Mouse (Mus musculus) frontal cortex, adult (tissue): ENCODE data around the gene Lce1h.

Source experiments
- ATAC-seq: cut with Nextera tagmentation; 2 replicates; pipeline ENCODE4 v1.9.2; 2017; ENCODE audit warnings: mild to moderate bottlenecking, moderate library complexity, mixed read lengths; ENCODE audit not compliant: low TSS enrichment

The Lce1h gene

DNA sequence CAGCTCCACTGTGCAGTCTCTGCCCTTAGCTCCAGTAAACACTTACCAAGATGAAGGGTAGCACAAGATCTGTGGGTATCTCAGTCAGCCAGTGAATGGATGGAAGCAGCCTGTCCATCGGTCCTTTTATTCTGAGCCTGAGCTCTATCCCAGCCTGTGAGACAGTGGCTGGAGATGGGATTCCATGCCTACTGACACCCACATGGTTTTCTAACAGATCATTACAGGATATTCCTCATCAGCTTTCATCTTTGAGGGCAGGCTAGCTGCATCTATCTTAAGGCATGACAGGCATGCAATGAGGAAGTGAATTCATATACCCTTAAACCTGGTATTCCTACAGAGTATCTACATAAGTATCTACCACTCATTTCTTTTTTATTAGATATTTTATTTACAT lies at the start of gene Lce1h:
Lce1h (minus strand) TSS at position 101 of the 400 bp plus-strand sequence.
- ATAC-seq, result no peak

DNA sequence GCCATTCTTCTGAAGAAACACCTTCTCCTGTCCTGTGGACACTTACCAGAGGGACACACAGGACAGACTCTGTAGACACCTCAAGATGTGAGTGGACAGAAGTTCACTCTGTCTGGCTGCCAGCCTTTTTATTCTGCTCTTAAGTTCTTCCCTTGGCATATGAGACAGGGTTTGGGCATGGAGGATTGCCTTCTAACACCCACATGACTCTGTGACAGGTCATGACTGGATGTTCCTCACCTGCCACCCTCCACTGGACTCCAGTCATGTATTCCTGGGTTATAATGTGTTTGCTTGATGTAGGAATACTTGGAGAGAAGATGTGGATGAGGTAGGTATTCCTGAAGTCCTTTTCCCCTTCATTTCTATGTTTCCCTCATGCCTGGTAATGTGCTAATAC lies 42.9 kb upstream of the Lce1h start, which contains the start of gene Lce1k:
Lce1k (minus strand) TSS at position 101 of the 400 bp plus-strand sequence.
- ATAC-seq, result no peak

DNA sequence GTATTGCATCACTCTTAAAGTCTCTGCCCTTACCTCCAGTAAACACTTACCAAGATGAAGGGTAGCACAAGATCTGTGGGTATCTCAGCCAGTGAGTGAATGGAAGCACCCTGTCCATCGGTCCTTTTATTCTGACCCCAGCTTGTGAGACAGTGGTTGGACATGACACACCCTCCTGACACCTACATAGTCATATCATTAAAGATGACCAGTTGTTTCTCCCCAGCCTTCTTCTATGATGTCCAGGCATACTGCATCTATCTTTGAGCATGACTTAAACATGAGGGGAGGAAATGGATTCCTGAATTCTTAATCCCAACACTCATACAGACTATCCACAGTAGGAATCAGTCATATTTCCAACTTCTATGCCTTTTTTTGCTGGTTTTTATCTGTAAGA lies 25.5 kb upstream of the Lce1h start, which contains the start of gene Lce1j:
Lce1j (minus strand) TSS at position 101 of the 400 bp plus-strand sequence.
- no peak for ATAC-seq

DNA sequence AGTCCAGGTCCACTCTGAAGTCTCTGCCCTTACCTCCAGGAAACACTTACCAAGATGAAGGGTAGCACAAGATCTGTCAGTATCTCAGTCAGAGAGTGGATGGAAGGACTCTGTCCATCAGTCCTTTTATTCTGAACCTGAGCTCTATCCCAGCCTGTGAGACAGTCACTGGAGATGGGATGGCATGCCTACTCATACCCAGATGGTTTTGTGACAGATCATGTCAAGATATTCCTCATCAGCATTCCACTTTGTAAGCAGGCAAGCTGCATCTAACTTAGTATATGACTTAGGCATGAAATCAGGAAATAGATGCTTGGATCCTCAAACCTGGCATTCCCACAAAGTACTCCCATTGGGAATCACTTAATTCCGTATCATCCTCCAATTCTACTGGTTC lies 13.9 kb upstream of the Lce1h start, which contains the start of gene Lce1i:
Lce1i (minus strand) TSS at position 101 of the 400 bp plus-strand sequence.
- ATAC-seq, result no peak

DNA sequence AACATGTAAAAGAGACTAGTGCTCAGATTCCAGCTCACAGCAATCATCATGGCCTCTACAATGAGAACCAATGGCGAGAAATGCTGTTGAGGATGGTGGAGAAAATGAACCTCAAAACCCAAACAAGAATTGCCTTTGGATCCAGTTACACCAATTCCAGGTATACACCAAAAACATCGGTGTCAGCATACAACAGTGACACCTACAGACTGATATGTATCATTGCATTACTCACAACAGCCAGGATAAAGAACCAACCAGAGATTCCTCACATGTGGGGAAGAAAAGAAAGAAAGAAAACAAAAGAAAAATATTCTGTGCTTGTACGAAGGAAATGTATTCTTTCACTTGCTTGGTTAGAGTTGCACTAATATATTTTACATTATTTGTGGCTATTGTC lies 6.7 kb upstream of the Lce1h start:
- no peak for ATAC-seq

DNA sequence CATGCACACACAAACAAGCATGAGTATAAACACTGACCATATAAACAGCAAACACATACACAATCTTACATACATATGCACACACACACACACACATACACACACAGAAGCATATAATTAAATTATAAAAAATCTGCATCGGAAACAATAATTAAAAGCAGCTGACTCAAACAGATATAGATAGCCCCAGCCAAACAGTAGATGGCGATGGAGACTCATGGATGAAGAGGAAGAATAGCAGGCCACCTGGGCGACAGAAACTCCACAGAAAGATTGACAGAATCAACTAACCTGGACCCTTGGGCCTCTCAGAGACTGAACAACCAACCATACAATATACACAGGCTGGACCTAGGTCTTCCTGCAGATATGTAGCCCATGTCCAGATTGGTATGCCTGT lies 11.7 kb downstream of the Lce1h start:
- ATAC-seq, result no peak

DNA sequence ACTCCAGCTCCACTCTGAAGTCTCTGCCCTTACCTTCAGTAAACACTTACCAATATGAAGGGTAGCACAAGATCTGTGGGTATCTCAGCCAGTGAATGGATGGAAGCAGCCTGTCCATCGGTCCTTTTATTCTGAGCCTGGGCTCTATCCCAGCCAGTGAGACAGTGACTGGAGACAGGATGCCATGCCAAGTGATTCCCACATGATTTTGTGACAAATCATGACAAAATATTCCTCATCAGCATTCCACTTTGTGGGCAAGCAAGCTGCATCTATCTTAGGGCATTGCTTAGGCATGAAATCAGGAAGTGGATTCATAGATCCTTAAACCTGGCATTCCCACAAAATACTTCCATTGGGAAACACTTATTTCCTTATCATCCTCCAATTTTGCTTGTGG lies 12.6 kb downstream of the Lce1h start, which contains the start of gene Lce1g:
Lce1g (minus strand) TSS at position 101 of the 400 bp plus-strand sequence.
- ATAC-seq, result no peak

DNA sequence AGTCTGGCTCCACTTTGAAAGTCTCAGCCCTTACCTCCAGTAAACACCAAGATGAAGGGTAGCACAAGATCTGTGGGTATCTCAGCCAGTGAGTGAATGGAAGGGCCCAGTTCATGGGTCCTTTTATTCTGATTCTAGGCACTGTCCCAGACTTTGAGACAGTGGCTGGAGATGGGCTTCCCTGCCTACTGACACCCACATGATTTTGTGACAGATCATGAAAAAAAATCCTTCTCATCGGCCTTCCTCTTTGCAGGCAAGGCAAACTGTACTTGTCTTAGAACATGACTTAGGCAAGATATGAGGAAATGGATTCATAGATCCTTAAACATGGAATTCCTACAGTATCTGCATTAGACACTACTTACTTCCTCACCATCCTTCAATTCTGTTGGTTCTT lies 25.9 kb downstream of the Lce1h start, which contains the start of gene Gm38119:
Gm38119 (minus strand) TSS at position 101 of the 400 bp plus-strand sequence.
- ATAC-seq, result no peak

DNA sequence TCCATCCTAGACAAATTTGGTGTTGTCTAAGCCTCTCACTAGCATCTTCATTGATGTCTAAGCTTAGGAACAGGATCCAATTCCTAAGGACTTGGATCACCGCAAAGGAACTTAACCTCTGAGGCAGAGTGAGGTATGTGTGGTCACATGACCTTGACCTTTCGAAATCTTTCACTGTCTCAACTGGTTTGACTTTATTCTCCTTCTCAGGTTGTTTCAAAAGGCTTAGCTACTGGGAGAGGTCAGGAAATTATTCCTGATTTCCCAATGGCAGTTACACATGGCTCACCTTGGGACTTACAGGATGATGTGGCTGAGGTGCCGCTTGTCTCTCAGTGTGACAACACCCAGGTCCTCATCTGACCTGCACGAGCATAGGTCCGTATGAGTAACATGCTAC lies 42.2 kb downstream of the Lce1h start:
- ATAC-seq, result no peak

DNA sequence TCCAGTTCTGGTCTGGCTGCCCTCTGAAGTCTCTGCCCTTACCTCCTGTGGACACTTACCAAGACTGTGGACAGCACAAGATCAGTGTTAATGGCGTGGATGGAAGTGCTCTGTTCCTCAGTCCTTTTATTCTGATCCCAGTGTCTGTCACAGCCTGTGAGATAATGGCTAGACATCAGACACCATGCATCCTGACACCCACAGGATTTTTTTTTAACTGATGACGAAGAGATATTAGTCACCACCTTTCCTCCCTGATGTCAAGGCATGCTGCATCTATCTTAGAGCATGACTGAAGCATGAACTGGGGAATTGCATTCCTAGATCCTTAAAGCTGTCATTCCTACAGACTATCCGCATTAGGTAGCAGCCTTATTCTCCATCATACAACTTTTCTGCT lies 44.6 kb downstream of the Lce1h start, which contains the start of gene Lce1f:
Lce1f (minus strand) TSS at position 101 of the 400 bp plus-strand sequence.
- no peak for ATAC-seq

DNA sequence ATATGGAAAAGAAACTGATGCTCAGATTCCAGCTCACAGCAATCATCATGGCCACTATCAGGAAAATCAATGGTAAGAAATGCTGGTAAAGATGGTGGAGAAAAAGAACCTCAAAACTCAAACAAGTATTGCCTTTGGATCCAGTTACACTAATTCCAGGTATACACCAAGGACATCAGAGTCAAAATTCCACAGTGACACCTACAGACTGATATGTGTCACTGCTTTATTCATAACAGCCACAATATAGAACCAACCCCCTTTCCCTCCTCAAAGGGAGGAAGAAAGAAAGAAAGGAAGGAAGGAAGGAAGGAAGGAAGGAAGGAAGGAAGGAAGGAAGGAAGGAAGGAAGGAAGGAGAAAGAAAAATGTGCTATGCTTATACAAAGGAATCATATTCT lies 49.7 kb downstream of the Lce1h start:
- no peak for ATAC-seq
